Mouse (Mus musculus) skeletal muscle tissue, adult 2 months (tissue): ENCODE data around the gene Ppp1r21.

Experiments
- DNase-seq: peaks from one replicate; pipeline ENCODE4 v3.0.0-alpha.2; 2012; ENCODE audit warnings: low read depth, low spot score

Gene Ppp1r21

GRCm38 (mm10) chr17:88530236-88530619 lies 310 bp downstream of the Ppp1r21 start:
- DNase-seq: no peak

DNA sequence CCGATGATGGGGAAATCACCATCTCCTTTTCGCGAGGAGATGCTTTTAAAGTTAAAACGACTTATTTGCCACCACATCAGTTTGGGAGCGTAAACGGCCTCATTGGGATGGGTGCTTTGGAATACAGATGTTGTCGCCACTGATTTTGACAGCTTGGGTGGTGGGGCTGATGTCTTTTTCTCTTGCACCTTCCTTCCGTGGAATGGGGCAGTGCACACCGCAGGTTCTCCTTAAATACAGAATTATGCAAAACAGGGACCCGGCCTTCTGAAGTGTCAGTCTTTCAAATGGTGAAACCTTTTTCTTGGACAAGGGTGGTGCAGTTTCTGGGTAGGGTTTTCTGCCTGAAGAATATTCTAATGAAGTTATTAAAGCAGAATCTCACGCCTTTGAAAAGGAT lies 749 bp downstream of the Ppp1r21 start:
- DNase-seq: no peak

GRCm38 (mm10) chr17:88531176-88531575 lies 1.3 kb downstream of the Ppp1r21 start:
- no peak for DNase-seq

DNA sequence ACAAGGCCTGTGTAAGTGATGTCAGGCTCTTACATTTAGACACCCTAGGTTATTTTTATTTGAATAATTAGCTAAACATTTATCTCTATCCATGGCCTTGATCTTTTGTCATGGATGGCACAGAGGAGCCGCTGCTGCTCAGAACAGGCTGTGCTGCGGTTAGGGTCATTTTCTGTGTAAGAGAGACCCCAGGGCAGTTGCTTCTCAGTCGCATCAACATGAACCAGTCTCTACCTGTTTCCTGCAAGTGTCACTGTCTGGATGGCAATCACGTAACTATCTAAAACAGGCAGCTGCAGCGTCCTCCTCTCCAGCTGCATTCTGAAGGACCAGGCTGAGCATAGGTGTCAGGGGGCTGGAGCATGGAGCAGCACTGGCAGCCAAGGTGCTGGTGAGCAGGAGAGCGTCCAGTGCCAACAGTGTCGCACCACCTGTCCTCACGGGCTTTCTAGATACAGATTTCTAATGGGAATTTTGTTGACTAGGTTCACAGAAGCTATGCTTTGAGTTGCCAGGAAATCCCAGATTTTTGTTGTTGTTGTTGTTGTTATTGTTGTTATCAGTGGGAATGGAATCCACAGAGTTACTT lies 8.0 kb downstream of the Ppp1r21 start:
- no peak for DNase-seq

- no peak for DNase-seq
These were observed 13.0 kb downstream of the Ppp1r21 start for GRCm38 (mm10) chr17:88542771-88543416.

- DNase-seq: no peak
These were observed 13.5 kb downstream of the Ppp1r21 start for GRCm38 (mm10) chr17:88543417-88543782.

DNA sequence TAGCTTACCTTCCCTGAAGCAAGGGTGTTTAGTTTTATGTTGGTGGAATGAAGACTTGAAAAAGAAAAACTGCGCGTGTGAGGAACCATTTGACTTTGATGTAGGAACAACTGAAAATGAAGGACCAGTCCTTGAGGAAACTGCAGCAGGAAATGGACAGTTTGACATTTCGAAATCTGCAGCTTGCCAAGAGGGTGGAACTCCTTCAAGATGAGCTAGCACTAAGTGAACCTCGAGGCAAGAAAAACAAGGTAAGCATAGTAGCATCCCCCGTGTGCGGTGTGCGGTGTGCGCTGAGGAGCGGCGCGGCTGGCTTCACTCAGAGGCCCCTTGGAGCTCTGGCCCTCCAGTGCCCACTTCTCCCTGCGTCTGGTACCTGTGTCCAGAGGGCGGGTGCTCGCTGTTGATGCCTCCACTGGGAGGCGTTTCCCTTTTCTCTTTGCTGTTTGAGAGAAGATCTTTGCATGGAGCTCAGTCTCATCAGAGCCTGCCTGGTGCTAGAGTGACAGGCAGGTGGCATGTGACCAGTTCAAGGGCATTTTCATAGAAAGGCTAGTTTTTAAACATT lies 15.4 kb downstream of the Ppp1r21 start:
- DNase-seq: no peak

- DNase-seq: no peak
These were observed 16.8 kb downstream of the Ppp1r21 start for GRCm38 (mm10) chr17:88546745-88547144.

GRCm38 (mm10) chr17:88549411-88550191 lies 19.7 kb downstream of the Ppp1r21 start:
- no peak for DNase-seq

DNA sequence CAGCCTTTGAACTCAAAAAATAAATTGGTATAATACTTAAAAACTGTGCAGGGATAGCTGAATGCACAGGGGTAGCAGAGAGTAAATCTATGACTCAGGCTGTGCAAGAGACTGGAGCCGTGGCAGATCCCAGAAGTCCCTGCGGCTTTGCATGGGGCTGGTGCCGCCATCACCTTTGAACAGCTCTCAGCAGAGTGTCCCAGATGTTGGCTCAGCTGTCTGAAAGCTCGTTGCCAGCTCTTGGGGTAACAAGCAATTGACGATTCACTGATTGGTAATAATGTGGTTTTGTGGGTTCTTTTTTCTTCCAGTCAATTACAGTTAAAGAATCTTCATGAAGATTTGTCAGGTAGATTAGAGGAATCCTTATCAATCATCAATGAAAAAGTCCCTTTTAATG lies 20.4 kb downstream of the Ppp1r21 start:
- DNase-seq: no peak

DNA sequence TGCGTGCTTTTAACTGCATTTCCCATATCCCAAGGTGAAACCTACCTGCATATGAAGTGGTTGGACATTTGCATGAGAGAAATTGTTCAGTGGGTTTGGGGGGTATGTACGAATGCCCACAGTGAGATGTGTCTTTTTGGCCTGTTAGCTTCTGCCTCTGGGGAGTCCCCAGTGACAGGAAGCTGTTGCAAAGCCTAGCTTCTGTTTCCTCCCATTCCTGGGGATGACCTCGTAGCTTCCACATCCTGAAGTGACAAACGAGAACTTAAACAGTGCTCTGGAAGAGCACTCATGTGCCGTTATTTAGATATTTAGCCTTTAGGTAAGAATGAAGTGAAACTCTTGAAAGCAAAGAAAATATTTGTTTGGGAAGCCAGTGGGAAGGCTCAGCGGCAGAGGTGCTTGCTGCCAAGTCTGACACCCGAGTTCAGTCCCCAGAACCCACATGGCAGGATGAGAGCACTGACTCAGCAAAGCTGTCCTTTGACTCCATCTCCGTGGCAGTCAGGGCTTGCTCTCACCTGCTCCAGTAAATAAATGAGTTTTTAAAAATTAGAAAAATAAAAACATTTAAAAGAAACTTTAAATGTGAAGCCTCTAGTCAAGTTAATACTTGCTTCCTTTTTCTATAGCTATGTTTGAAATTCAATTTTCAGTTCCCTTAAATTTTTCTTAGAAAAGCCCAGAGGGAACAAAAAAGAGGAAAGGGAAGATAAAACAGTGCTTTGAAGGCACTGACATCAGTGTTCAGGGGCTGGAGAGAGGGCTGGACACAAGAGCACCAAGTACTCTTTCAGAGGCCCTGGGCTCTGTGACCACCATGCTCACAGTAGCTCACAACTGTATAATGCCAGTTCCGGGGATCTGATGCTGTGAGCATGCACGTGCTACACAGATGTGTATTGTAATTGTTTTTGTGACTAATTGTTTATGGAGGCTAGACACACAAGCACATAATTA lies 21.3 kb downstream of the Ppp1r21 start:
- peak; percentile 21 for DNase-seq

GRCm38 (mm10) chr17:88552556-88552955 lies 22.6 kb downstream of the Ppp1r21 start:
- DNase-seq: no peak

DNA sequence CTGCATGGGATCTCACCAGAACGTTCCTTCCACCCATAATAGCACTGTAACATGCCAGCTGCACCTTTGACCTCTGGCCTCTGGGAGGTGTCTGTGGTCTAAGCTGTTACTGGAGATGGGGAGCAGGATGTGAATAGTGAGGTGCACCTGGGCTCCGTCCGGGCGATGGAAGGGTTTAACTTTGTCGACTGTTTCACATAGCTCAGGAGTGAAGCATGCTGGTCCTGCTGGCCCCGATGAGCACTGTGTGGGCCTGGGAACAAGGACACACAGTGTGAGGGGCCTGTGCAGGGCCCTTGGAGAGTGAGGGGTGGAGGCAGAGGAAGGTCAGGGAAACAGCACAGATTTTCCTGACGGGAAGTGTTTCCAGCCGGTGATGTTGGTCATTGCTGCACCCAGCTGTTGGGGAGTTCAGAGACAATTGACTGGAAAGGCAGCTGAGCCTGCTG lies 23.1 kb downstream of the Ppp1r21 start:
- no peak for DNase-seq

DNA sequence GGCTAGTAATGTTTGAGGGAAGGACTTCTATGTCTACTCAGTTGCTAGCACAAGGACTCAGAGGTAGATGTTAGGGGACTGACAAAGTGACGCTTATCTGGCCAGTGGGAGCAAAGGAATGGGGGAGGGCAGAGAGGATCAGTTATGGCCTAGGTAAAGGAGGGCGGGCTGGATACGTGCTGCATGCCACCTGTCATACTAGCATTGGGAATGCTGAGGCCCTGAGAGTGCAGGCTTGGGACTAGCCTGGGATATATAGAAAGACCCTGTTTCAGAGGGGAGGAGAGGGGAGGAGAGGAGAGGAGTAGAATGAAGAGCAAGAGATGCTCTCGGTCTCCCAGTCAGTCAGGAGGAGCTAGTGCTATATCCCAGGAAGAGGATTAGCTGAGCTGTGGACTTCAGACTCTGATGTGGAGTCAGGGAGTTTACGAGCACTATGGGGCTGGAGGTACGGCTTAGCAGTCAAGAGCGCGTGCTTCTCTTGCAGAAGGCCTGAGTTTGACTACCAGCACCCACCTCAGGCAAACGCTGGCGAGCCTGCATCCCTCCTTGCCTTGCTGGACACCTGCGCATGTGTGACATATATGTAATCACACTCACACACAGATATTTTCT lies 23.7 kb downstream of the Ppp1r21 start:
- DNase-seq: no peak

- DNase-seq: no peak
These were observed 26.3 kb downstream of the Ppp1r21 start for GRCm38 (mm10) chr17:88556176-88556575.

DNA sequence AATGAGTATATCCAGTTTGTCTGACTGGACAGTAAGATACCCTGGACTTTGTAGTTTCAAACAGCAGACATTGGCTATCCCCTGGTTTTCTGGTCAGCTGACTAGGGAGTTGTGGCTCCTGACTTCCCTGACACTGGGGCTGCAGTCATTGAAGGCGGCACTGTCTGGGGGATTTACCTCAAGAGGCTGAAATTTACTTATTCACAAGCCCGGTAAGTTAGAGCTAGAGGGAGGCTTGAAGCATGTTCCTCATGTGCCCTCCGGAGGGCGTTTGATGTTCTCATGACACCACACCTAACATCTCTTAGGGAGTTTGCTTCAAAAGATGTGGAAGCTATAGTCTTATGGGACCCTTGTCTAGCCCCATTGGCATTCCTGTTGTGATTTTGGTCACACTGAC lies 26.8 kb downstream of the Ppp1r21 start:
- DNase-seq: no peak

GRCm38 (mm10) chr17:88558168-88558842 lies 28.4 kb downstream of the Ppp1r21 start:
- DNase-seq: peak; percentile 23

GRCm38 (mm10) chr17:88563611-88564010 lies 33.7 kb downstream of the Ppp1r21 start:
- DNase-seq: no peak

- no peak for DNase-seq
These were observed 40.1 kb downstream of the Ppp1r21 start for GRCm38 (mm10) chr17:88569807-88570540.

- DNase-seq: no peak
These were observed 40.9 kb downstream of the Ppp1r21 start for GRCm38 (mm10) chr17:88570784-88571183.
